Comparison of ENCODE assay signal across 8 mouse cellular contexts in the genomic region with DNA sequence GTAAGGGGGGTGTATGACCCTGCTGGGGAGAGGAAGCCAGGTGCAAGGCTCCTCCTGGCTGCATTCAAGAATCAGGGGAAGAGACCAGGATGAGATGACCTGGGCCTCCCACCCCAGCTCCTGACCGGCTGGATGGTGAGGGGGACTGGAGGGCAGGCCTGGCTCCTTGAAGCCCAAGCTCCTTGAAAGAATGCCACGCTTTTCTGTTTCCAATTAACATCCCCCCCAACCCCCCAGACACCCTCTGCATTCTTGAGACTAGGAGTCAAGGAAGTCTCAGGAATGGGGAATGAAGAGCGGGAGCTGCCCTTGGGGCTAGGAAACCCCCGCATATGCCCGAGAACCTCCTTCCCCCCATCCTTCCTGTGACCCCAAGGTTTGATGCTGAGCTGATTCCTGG. TPM values are rescaled to one million over a fixed set of nuclear protein-coding genes. Genes with fewer than 3 reads are reported as not detected.
DNase-seq lines count a peak whose midpoint lies in the region; ATAC-seq lines count a peak whose summit lies in the region.

No protein-coding gene starts in this region.

- peak overlapping the region; percentile 35 for H3K27ac ChIP-seq in heart, embryonic 15.5 days
- H3K27ac ChIP-seq in hindbrain, embryonic 14.5 days, result peak overlapping the region; percentile 50
- H3K27ac ChIP-seq in midbrain, embryonic 15.5 days, result peak overlapping the region; percentile 36; the same call in 1 of the 2 replicates

- no peak for ATAC-seq in heart, embryonic 15.5 days (replicated peaks; ENCODE audit: insufficient number of reproducible peaks, insufficient read depth, low FRiP score, low read depth)
- no peak for ATAC-seq in hindbrain, embryonic 14.5 days (ENCODE audit: low FRiP score)
- ATAC-seq in midbrain, embryonic 15.5 days (replicated peaks), result no peak

- peak overlapping the region; percentile 12; the same call in 1 of the 2 replicates for H3K4me2 ChIP-seq in heart, embryonic 15.5 days
- H3K4me2 ChIP-seq in hindbrain, embryonic 14.5 days (replicated peaks), result peak overlapping the region; percentile 78
- peak overlapping the region; percentile 85 for H3K4me2 ChIP-seq in midbrain, embryonic 15.5 days

- H3K4me1 ChIP-seq in heart, embryonic 15.5 days (replicated peaks), result peaks cover 45% of the 10 kb centered on the region
- peaks cover 34% of the 10 kb centered on the region for H3K4me1 ChIP-seq in hindbrain, embryonic 14.5 days (replicated peaks; ENCODE audit: control insufficient read depth, insufficient read depth, low read length)
- H3K4me1 ChIP-seq in midbrain, embryonic 15.5 days, result peaks cover 45% of the 10 kb centered on the region

- 55% methylated on average over 5 of the region's 5 CpGs for WGBS in heart, embryonic 15.5 days
- 29% methylated on average over 5 of the region's 5 CpGs for WGBS in hindbrain, embryonic 14.5 days
- 33% methylated on average over 5 of the region's 5 CpGs for WGBS in midbrain, embryonic 15.5 days

- H3K36me3 ChIP-seq in heart, embryonic 15.5 days, result no peaks in the 10 kb centered on the region
- H3K36me3 ChIP-seq in hindbrain, embryonic 14.5 days (replicated peaks; ENCODE audit: control insufficient read depth, insufficient read depth), result peaks cover 8% of the 10 kb centered on the region; the same call in 1 of the 2 replicates
- H3K36me3 ChIP-seq in midbrain, embryonic 15.5 days (replicated peaks), result no peaks in the 10 kb centered on the region

- no peak overlapping the region for H3K9ac ChIP-seq in heart, embryonic 15.5 days
- peak overlapping the region; percentile 38; the same call in 1 of the 2 replicates for H3K9ac ChIP-seq in hindbrain, embryonic 14.5 days
- peak overlapping the region; percentile 24; the same call in 1 of the 2 replicates for H3K9ac ChIP-seq in midbrain, embryonic 15.5 days

- no peaks in the 10 kb centered on the region for H3K27me3 ChIP-seq in heart, embryonic 15.5 days
- no peaks in the 10 kb centered on the region for H3K27me3 ChIP-seq in hindbrain, embryonic 14.5 days (ENCODE audit: control insufficient read depth, insufficient read depth, low read length)
- H3K27me3 ChIP-seq in midbrain, embryonic 15.5 days (replicated peaks), result no peaks in the 10 kb centered on the region

- H3K9me3 ChIP-seq in heart, embryonic 15.5 days (replicated peaks), result no peaks in the 10 kb centered on the region
- H3K9me3 ChIP-seq in hindbrain, embryonic 14.5 days (ENCODE audit: control insufficient read depth, low read length), result no peaks in the 10 kb centered on the region
- H3K9me3 ChIP-seq in midbrain, embryonic 15.5 days, result no peaks in the 10 kb centered on the region

- H3K4me3 ChIP-seq in heart, embryonic 15.5 days, result no peak overlapping the region
- no peak overlapping the region for H3K4me3 ChIP-seq in hindbrain, embryonic 14.5 days (replicated peaks; ENCODE audit: low read length)
- peak overlapping the region; percentile 3; the same call in 1 of the 2 replicates for H3K4me3 ChIP-seq in midbrain, embryonic 15.5 days

- DNase-seq in heart, adult 9 months (ENCODE audit: low spot score in 2 of 2), result no peak
- peak; percentile 73 for DNase-seq in embryo, embryonic 11 days
- no peak for DNase-seq in hindbrain, embryonic 14.5 days (ENCODE audit: low spot score)
- no peak for DNase-seq in cerebellum, adult 8-10 months
- DNase-seq in gastrocnemius, postnatal 10 days, result no peak
- DNase-seq in gastrocnemius, adult 18-20 months (ENCODE audit: low spot score), result no peak

RNA-seq across cellular contexts. Expression of a gene that starts 3.2 kb away (rescaled TPM):
- 3.5 and 5.7 TPM in 2 replicates for polyA plus RNA-seq in heart, embryonic 15.5 days (2015; fragmentation: Nextera tagmentation; extraction: Ambion mirVana)
- polyA plus RNA-seq in hindbrain, embryonic 14.5 days (2014; fragmentation: Nextera tagmentation; extraction: Ambion mirVana), result 7.9 and 8.8 TPM in 2 replicates
- polyA plus RNA-seq in midbrain, embryonic 15.5 days (2015; fragmentation: Nextera tagmentation; extraction: Ambion mirVana), result 9.2 TPM in 2 replicates
- total RNA-seq in gastrocnemius, postnatal 10 days (2021), result 10 to 100 TPM in 1 of 2 experiments, 1 to 10 TPM in 1; 8.2 to 11.5 TPM
- total RNA-seq in gastrocnemius, adult 18-20 months (2021), result 1 to 10 TPM; 5.5 to 6.6 TPM

RNA-seq across cellular contexts. Expression of a gene that starts 17.1 kb away (rescaled TPM):
- not detected in 2 replicates for polyA plus RNA-seq in heart, embryonic 15.5 days (2015; fragmentation: Nextera tagmentation; extraction: Ambion mirVana)
- polyA plus RNA-seq in hindbrain, embryonic 14.5 days (2014; fragmentation: Nextera tagmentation; extraction: Ambion mirVana), result 0.16 TPM in 2 replicates
- polyA plus RNA-seq in midbrain, embryonic 15.5 days (2015; fragmentation: Nextera tagmentation; extraction: Ambion mirVana), result 0.05 and 0.10 TPM in 2 replicates
- not detected for total RNA-seq in gastrocnemius, postnatal 10 days (2021)
- not detected for total RNA-seq in gastrocnemius, adult 18-20 months (2021)

RNA-seq across cellular contexts. Expression of a gene that starts 53.7 kb away (rescaled TPM):
- polyA plus RNA-seq in heart, embryonic 15.5 days (2015; fragmentation: Nextera tagmentation; extraction: Ambion mirVana), result 130 and 161 TPM in 2 replicates
- polyA plus RNA-seq in hindbrain, embryonic 14.5 days (2014; fragmentation: Nextera tagmentation; extraction: Ambion mirVana), result 202 and 214 TPM in 2 replicates
- polyA plus RNA-seq in midbrain, embryonic 15.5 days (2015; fragmentation: Nextera tagmentation; extraction: Ambion mirVana), result 224 and 234 TPM in 2 replicates
- total RNA-seq in gastrocnemius, postnatal 10 days (2021), result 100 to 1,000 TPM; 123 to 145 TPM
- total RNA-seq in gastrocnemius, adult 18-20 months (2021), result 100 to 1,000 TPM; 101 to 131 TPM

Comparison
In these comparisons a context has a peak if more than half of its experiments do, and no peak if none do; other contexts are left out.
1. H3K4me2 ChIP-seq: peak in every context shown above with its lines; median percentile 85 in midbrain, embryonic 15.5 days; 78 in hindbrain, embryonic 14.5 days; 12 in heart, embryonic 15.5 days.